Mouse (Mus musculus): ENCODE data around the gene Kifc5b. TPM values are rescaled to one million over a fixed set of nuclear protein-coding genes. Genes with fewer than 3 reads are reported as not detected.

Kifc5b gene
- polyA plus RNA-seq, 2 experiments: 4.9 to 23.7 TPM

GRCm38 (mm10) chr17:26956309-26956708, 39.4 kb downstream of the Kifc5b start:
- 86% methylated on average over 5 of the region's 5 CpGs for WGBS
- Histone ChIP-seq H3K9me3 (ENCODE audit: control insufficient read depth, low read length) (no peaks in the 10 kb centered on the region), H3K9ac (ENCODE audit: low read depth, low read length, severe bottlenecking) (no peak overlapping the region), H3K4me2 (replicated peaks; ENCODE audit: low read depth, low read length, severe bottlenecking) (no peak overlapping the region), H3K36me3 (ENCODE audit: control insufficient read depth, insufficient read depth, low read length) (peaks cover 67% of the 10 kb centered on the region), H3K4me1 (ENCODE audit: control insufficient read depth, insufficient read depth, low read length) (peaks cover 27% of the 10 kb centered on the region), H3K27ac (replicated peaks; ENCODE audit: low read depth, low read length) (no peak overlapping the region), H3K27me3 (ENCODE audit: control insufficient read depth, insufficient read depth, low read length) (no peaks in the 10 kb centered on the region), H3K4me3 (replicated peaks; ENCODE audit: low read length) (no peak overlapping the region)
- DNase-seq (ENCODE audit: low spot score) (no peak), ATAC-seq (ENCODE audit: low FRiP score, low read depth) (no peak)
- no peak for TF ChIP-seq POLR2A (IDR thresholded peaks at IDR 0.05; ENCODE audit: borderline replicate concordance, extremely low read depth, insufficient read depth, insufficient read length)

GRCm38 (mm10) chr17:26956895-26957294, 40.0 kb downstream of the Kifc5b start:
- Histone ChIP-seq H3K4me3 (replicated peaks; ENCODE audit: low read length) (no peak overlapping the region), H3K27me3 (ENCODE audit: control insufficient read depth, insufficient read depth, low read length) (no peaks in the 10 kb centered on the region), H3K27ac (replicated peaks; ENCODE audit: low read depth, low read length) (no peak overlapping the region), H3K36me3 (ENCODE audit: control insufficient read depth, insufficient read depth, low read length) (peaks cover 73% of the 10 kb centered on the region), H3K9ac (ENCODE audit: low read depth, low read length, severe bottlenecking) (no peak overlapping the region), H3K4me2 (replicated peaks; ENCODE audit: low read depth, low read length, severe bottlenecking) (no peak overlapping the region), H3K4me1 (ENCODE audit: control insufficient read depth, insufficient read depth, low read length) (peaks cover 23% of the 10 kb centered on the region), H3K9me3 (ENCODE audit: control insufficient read depth, low read length) (no peaks in the 10 kb centered on the region)
- no peak for TF ChIP-seq POLR2A (IDR thresholded peaks at IDR 0.05; ENCODE audit: borderline replicate concordance, extremely low read depth, insufficient read depth, insufficient read length)
- DNase-seq (ENCODE audit: low spot score) (no peak), ATAC-seq (ENCODE audit: low FRiP score, low read depth) (no peak)
- WGBS: 87% methylated on average over 18 of the region's 18 CpGs

GRCm38 (mm10) chr17:26957872-26958271, 41.0 kb downstream of the Kifc5b start:
- DNase-seq (ENCODE audit: low spot score) (no peak), ATAC-seq (ENCODE audit: low FRiP score, low read depth) (no peak)

GRCm38 (mm10) chr17:26958880-26959279, 42.0 kb downstream of the Kifc5b start:
- Histone ChIP-seq H3K4me3 (replicated peaks; ENCODE audit: low read length) (no peak overlapping the region), H3K9ac (ENCODE audit: low read depth, low read length, severe bottlenecking) (no peak overlapping the region), H3K9me3 (ENCODE audit: control insufficient read depth, low read length) (no peaks in the 10 kb centered on the region), H3K27me3 (ENCODE audit: control insufficient read depth, insufficient read depth, low read length) (no peaks in the 10 kb centered on the region), H3K4me1 (ENCODE audit: control insufficient read depth, insufficient read depth, low read length) (peaks cover 3% of the 10 kb centered on the region; the same call in 1 of the 2 replicates), H3K4me2 (replicated peaks; ENCODE audit: low read depth, low read length, severe bottlenecking) (no peak overlapping the region), H3K27ac (replicated peaks; ENCODE audit: low read depth, low read length) (no peak overlapping the region), H3K36me3 (ENCODE audit: control insufficient read depth, insufficient read depth, low read length) (peaks cover 89% of the 10 kb centered on the region)
- ATAC-seq (ENCODE audit: low FRiP score, low read depth) (no peak), DNase-seq (ENCODE audit: low spot score) (no peak)
- WGBS: 48% methylated on average over 5 of the region's 5 CpGs
- no peak for TF ChIP-seq POLR2A (IDR thresholded peaks at IDR 0.05; ENCODE audit: borderline replicate concordance, extremely low read depth, insufficient read depth, insufficient read length)

More at GRCm38 (mm10) chr17:26957872-26958271, 41.0 kb downstream of the Kifc5b start:
- Histone ChIP-seq H3K4me1 (ENCODE audit: control insufficient read depth, insufficient read depth, low read length) (peaks cover 13% of the 10 kb centered on the region), H3K9me3 (ENCODE audit: control insufficient read depth, low read length) (no peaks in the 10 kb centered on the region), H3K4me2 (replicated peaks; ENCODE audit: low read depth, low read length, severe bottlenecking) (no peak overlapping the region), H3K4me3 (replicated peaks; ENCODE audit: low read length) (no peak overlapping the region), H3K27me3 (ENCODE audit: control insufficient read depth, insufficient read depth, low read length) (no peaks in the 10 kb centered on the region), H3K36me3 (ENCODE audit: control insufficient read depth, insufficient read depth, low read length) (peaks cover 83% of the 10 kb centered on the region), H3K9ac (ENCODE audit: low read depth, low read length, severe bottlenecking) (no peak overlapping the region), H3K27ac (replicated peaks; ENCODE audit: low read depth, low read length) (no peak overlapping the region)
- WGBS: 97% methylated on average over 5 of the region's 5 CpGs
- no peak for TF ChIP-seq POLR2A (IDR thresholded peaks at IDR 0.05; ENCODE audit: borderline replicate concordance, extremely low read depth, insufficient read depth, insufficient read length)

GRCm38 (mm10) chr17:26959815-26960214, 42.9 kb downstream of the Kifc5b start:
- no peak for DNase-seq (ENCODE audit: low spot score)
- Histone ChIP-seq H3K9ac (ENCODE audit: low read depth, low read length, severe bottlenecking) (no peak overlapping the region), H3K27me3 (ENCODE audit: control insufficient read depth, insufficient read depth, low read length) (no peaks in the 10 kb centered on the region), H3K27ac (replicated peaks; ENCODE audit: low read depth, low read length) (no peak overlapping the region), H3K4me1 (ENCODE audit: control insufficient read depth, insufficient read depth, low read length) (no peaks in the 10 kb centered on the region), H3K36me3 (ENCODE audit: control insufficient read depth, insufficient read depth, low read length) (peaks cover 95% of the 10 kb centered on the region), H3K4me2 (replicated peaks; ENCODE audit: low read depth, low read length, severe bottlenecking) (no peak overlapping the region), H3K9me3 (ENCODE audit: control insufficient read depth, low read length) (no peaks in the 10 kb centered on the region), H3K4me3 (replicated peaks; ENCODE audit: low read length) (no peak overlapping the region)
- ATAC-seq (ENCODE audit: low FRiP score, low read depth): no peak
- WGBS: 98% methylated on average over 4 of the region's 4 CpGs
- TF ChIP-seq POLR2A (IDR thresholded peaks at IDR 0.05; ENCODE audit: borderline replicate concordance, extremely low read depth, insufficient read depth, insufficient read length): no peak
